Mouse (Mus musculus) megakaryocyte, embryonic 14.5 days (primary cell): Measurements from ENCODE around the gene Pdgfa.

Experiments
- FLI1 ChIP-seq: IDR thresholded peaks from 2 replicates; pipeline ENCODE4 v1.6.1; 2012; ENCODE audit warnings: low read length, inconsistent platforms, mixed read lengths
- GATA1 ChIP-seq: IDR thresholded peaks from 3 replicates; pipeline ENCODE4 v1.6.1; 2012; ENCODE audit warnings: mixed read lengths, low read length, inconsistent platforms, borderline replicate concordance

DNA sequence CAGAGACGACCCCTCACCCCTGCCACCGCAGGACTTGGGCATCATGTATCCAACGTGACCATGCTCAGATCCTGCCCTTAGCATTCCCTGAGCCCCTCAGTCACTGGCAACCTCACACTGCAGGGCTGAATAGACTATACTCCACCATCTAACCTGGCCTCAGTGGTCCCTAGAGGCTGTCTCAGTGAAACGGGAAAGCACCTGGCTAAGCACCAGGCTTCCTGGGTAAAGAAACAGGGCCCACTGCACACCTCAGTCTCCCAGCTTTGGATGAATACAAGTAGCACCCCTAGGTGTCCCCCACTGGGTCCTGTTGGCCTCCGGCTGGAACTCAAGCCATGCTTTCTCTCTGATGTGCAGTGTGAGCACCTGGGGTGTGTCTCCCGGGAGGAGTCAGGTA lies 23.7 kb downstream of the Pdgfa start:
- TF ChIP-seq GATA1 = no peak
- TF ChIP-seq FLI1 = no peak
